Mouse (Mus musculus): ENCODE measurements at regions not wholly inside any gene's neighbourhood (a gene's known extent, or its start where the extent isn't known, plus 50 kb on each side); places are given as distances from the start of the nearest gene placed in this dataset.

GRCm38 (mm10) chr13:44040640-44041039 is 256.1 kb downstream of the Cd83 start:
- no peak for DNase-seq

GRCm38 (mm10) chr13:44042730-44043493 is 258.3 kb downstream of the Cd83 start:
- DNase-seq = no peak

DNA sequence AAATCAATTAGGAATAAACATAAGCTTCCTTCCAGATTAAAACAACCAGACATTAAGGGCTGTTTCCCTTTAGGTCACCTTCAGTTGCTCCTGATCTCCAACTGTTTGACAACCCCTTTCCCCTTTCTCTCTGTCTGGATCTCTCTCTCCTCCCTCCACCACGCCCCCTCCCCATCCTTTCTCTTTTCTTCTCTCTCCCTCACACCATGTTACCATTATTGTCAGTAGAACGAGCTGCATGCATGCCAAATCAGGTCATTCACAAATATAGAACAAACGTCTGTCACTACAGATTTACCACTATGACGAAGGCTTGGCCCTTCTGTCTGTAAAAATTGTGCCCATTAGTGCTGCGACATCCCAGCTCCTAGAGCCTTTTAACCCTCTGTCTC is 258.9 kb downstream of the Cd83 start:
- no peak for DNase-seq

GRCm38 (mm10) chr13:44044546-44045216 is 260.1 kb downstream of the Cd83 start:
- DNase-seq = no peak

DNA sequence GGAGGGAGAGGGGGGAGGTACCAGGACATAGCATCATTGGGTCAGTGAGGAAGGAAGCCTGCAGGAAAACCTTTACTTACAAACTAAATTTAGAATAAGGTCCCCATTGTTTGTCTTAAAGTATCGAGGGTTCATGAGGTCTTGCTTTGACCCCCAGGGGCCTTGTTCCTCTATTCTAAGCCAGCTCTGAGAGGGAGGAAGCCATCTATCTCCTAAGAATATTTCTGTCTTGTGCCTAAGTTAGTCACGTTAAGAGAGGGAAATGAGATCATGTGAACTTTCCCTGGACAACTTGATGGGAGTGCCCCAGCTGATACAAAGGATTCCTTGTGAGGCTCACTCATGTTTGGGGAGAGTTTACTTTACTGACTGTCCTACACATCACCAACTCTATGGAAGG is 261.9 kb downstream of the Cd83 start:
- no peak for DNase-seq

DNA sequence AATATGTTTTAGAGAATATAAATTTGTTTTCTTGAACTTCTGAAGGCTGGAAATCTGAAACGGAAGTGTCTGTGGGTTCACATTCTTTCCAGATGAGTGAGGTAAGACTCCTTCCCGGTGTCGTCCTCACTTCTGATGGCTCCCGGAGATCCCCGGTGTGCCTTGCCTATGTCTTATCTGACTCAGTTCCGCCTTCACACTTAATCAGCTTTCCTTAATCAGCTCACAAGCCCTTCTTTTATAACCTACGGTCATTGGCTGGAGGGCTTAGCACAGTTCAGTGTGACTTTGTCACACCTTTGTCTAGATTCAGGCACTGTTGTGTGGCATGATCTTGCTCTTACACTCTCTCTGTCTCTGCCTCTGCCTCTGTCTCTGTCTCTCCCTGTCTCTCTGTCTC is 269.6 kb downstream of the Cd83 start:
- no peak for DNase-seq

DNA sequence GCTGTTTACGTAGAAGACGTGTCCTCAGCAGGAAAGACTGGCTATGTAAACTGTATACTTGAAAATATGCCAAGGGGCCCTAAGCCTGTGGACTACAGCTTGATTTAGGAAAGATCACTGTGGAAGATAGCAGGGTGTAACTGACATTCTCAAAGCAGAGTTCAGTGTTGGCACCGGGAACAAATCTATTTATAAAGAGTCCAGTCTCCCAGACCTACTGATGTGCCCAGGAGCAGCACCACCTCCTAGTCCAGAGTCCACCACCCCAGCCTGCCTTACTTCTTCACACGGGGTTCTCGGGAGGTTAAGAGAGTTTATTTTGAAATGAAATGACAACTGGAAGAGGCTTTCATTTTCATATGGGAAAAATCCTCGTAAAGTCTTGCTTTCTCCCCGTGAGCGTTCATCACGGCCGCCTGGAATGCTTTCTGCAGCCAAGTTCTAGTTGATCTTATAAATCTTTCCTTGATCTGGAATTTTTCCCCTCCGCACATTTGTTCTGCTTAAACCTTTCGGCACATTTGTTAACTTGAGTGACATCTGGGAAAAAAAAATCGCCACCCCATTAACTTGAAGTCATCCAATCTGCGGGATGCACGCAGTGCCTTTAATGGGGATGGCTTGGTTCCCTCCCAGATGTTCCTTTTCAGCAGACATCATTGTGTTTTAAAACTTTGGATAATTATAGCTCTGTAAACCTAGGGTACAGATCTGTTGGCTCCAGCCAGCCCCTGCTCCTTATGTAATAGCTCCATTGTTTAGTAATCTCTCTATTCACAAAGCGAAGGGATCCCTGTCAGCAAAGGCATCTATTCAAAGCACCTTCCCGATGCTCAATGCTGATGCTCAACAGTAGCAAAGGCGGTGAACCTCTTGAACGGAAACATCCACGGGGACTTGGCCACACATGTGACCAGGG is 271.3 kb downstream of the Cd83 start:
- DNase-seq = peak; percentile 27

DNA sequence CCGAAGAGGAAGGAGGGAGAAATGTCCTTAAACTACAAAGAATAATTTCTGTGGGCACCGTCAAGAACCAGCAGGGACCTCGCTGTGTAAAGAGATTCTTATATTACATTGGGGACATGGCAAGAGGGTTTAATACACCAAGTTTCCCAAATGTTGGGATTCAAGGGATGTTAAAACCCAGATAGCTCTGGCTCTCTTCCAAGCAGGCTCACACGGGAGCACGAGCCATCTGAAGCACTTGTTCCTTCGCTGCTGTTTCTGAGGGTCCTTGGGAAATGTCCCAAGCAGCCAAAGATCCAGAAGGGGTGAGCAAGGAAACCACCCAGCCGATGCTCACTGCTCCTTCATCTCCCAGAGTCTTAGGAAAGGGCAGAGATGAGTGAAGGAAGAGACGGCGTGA is 272.1 kb downstream of the Cd83 start:
- DNase-seq = no peak

- no peak for DNase-seq
These were observed 273.0 kb downstream of the Cd83 start for GRCm38 (mm10) chr13:44057542-44057941.

GRCm38 (mm10) chr13:44058277-44058676 is 273.7 kb downstream of the Cd83 start:
- no peak for DNase-seq

DNA sequence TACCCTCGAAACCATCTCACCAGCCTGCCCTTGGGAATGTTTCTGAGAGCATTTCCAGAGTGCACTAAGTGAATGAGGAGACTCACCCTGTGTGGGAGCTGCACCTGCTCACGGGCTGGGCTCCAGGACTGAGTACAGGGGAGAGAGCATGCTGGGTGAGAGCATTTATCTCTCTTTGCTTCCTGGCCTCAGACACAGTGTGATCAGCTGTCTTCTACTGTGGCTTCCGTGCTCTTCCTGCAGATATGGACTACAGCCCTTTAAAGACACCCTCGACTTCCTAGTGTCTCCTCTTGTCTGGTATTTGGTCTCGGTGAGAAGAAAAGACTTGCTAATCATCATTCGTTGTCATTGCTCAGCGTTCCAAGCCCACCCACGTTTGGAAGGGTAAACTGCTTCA is 274.9 kb downstream of the Cd83 start:
- DNase-seq = no peak

DNA sequence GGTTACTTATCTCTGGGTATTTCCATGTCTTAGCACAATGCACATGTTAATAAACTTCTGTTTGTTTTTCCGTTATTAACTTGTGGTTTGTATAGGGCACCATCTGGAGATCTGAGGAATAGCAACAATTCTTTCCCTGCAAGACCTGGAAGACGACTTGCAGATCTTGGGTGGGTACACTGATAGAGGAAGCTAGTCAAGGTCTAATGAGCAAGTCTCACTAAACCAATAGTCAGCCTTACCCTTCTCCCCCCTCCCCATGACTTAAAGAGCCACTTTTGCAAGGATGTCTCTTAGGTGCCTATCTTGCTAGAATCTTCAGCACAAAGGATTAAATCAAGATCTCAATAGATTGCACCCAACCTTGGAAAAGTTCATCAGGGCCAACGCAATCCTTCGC is 276.7 kb downstream of the Cd83 start:
- DNase-seq = no peak

DNA sequence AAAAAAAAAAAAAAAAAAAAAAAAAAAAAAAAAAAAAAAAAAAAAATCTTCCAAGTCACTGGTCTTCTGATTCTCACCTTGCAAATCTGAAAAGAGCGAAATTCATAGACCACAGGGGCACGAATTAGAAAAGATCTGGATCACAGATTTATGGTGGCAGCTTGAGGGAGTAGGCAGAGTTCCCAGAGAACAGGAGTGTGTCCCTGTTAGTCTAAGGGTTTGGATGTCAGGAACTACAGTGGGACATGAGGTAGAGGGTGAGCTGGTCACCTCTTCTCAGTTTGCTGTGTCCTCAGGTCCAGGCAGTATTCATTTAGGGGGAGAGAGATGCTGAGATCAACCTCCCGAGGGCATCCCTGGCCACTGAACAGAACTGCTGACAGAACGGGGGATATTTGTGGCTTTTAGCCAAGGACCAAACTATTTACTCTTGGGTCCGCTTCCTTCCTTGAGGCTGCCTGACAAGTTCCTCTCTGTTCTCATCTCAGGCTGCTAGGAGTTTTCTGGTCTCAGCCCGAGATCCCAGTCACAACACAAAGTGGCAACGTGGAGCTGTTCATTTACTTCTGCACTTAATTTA is 277.2 kb downstream of the Cd83 start:
- DNase-seq = no peak

- DNase-seq = no peak
These were observed 278.7 kb downstream of the Cd83 start for GRCm38 (mm10) chr13:44063317-44063716.

DNA sequence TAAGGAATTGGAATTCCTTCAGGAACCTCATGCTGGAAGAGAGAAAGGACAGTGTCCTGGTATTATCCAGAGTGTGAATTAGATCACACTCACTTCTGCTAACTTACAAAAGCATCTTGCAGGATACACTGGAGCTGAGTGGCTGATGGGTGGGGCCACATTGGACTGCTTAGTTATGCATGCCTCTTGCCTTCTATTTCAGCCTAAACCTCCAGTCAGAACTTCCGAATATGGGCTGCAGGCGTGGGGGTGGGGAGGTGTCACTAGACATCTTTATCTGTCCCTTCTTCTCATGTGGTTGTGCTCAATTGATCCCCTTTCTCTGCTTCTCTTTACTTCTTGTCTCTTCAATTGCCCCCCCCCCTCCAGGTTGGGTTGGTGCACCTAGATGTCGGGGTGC is 279.5 kb downstream of the Cd83 start:
- no peak for DNase-seq

- DNase-seq = no peak
These were observed 281.2 kb downstream of the Cd83 start for GRCm38 (mm10) chr13:44065741-44066185.

DNA sequence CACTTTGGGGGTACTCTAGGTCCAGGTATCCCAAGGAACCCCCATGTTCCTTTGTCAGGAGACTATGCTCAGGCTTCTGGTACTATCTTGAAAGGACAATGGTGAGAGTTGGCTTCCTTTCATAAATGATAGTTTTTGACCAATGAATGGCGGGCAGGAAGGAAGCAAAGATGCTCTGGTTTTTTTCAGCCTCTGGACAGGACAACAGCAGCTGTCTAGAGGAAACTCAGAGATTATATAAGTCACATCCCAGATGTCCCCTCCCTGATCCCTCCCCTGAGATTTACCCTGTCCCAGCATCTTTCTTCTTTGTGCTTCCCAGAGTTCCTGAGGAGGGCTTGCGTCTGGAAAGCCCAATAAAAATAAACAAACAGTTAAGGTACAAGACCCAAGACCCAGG is 282.7 kb downstream of the Cd83 start:
- DNase-seq = no peak

- DNase-seq = no peak
These were observed 284.4 kb downstream of the Cd83 start for GRCm38 (mm10) chr13:44068951-44069350.

- DNase-seq = peak; percentile 75
These were observed 288.5 kb downstream of the Cd83 start for GRCm38 (mm10) chr13:44073122-44073521.

DNA sequence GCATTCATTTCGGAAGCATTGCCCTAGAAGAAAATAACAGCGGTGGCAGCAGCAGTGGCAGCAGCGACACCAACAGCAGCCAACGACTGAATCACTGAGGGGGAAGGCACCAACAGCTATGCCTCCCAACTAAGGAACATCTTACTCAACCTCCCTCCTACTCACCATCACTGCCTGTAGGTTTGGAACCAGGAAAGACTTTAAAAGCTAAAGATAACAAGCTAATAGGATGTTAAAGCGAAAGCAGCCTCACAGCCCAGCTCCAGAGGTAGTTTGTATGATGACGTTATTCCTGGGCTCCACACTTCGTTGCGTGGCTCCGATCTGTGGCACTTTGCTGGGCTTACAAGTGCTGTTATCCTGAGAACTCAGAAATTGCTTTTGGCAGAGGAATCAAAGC is 289.6 kb downstream of the Cd83 start:
- peak; percentile 89 for DNase-seq

DNA sequence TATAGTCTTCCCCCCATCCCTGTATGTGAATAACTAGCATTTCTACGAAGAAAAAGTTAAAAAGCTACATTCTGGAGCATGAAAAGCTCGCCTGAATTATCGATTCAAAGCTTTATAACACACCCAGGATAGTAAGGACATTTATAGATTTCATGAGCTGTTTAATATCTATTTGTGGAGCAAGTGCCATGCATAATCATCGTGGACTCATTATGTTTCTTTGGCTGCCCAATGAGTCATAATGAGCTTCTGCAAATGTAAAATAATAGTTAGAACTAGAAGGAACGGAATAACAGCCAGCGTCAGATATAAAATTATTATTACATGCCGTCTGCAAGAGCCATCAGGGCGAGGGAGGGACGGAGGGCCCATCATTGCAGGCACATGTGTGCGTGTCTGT is 292.4 kb downstream of the Cd83 start:
- no peak for DNase-seq

DNA sequence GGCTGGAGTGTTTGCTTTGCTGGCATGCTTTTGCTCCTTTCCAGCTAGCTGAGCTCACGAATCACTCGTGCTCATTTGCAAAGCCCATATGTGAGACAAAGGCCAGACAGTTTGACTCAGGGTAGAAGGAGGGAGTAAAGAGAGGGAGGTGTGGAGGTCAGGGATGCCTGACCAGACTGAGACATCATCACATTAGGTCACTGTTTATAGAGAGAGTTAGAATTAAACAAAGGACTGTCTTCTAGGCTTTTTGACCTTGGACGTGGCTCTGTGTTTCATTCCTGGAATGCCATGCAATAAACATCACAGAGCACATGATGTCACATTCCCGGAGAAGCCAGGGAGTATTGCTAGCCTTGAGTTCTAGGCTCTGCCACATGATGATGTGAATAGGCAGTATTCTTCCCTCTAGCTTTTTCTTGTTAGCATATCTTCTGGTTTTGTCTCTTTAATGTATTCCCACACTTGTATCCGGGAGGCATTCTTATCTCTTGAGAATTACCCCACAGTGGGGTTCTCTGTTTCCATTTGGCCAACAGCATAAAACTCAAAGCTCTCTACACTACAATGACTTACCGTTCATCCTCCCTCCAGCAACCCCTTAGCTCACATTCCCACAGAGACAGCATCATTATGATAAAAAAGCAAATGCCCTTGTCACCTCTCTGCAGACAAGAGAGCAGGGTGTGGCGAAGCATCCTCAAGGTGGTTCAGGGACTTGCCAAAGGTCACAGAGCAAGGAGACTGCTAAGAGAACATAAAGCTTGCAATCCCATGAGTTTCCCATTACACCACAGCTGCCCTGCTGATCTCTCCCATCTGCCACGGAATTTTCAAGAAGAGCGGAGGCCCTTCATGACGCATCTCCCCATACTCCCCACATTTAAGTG is 301.3 kb downstream of the Cd83 start:
- no peak for DNase-seq

Data from right cerebral cortex, adult 18-20 months (tissue).